In the genomic region with DNA sequence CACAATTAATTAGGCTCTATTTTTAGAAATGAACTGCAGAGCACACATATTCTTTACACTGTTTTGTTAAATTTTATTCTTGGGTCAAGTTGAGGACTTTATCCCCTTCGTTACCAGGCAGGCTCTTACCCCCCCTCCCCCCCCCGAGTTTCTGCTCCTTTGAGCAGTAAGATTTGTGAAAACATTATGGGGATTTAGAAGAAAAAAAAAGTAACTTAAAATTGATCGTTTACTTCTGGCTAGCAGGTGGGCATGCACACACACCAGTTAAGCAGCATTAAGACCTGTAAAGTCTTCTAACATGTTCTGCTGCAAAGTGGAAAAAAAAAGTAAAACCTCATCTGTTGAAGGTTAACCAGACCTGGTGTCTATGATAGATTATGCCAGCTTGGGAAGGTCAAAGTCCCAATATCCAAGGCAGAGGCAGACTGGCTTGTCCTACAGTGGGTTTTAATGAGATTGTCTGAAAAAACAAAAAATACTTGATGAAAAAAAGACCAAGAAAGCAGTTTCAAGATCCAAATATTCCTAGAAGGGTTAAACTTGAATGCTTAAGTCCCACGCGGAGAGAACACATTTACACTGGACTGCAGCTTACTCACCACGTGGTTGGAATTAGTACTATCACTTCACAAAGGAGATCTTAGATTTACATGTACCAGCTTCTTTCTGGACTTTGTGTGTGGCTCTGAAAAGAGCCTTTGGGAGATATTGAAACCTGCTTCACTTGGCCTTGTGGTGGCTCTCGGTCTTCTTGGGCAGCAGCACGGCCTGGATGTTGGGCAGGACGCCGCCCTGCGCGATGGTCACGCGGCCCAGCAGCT, we compare ENCODE assay signal across 8 mouse cellular contexts. TPM values are rescaled to one million over a fixed set of nuclear protein-coding genes. Genes with fewer than 3 reads are reported as not detected.
A peak's percentile ranks its signal among the peaks of the same experiment; 100 is the strongest.
DNase-seq lines count a peak whose midpoint lies in the region; ATAC-seq and TF ChIP-seq lines count a peak whose summit lies in the region.

No protein-coding gene starts in this region.

- WGBS in heart, embryonic 10.5 days, result 1% methylated on average over 14 of the region's 14 CpGs
- under 1% methylated on average over 11 of the region's 14 CpGs for WGBS in hindbrain, embryonic 13.5 days
- WGBS in liver, embryonic 15.5 days (ENCODE audit: insufficient replicate concordance), result 0% methylated on average over 10 of the region's 14 CpGs

- peak; percentile 22 for ATAC-seq in Patski
- no peak for ATAC-seq in hindbrain, embryonic 13.5 days (ENCODE audit: low FRiP score)
- no peak for ATAC-seq in liver, embryonic 15.5 days (ENCODE audit: insufficient read depth)

- no peaks in the 10 kb centered on the region for H3K27me3 ChIP-seq in heart, embryonic 10.5 days (ENCODE audit: insufficient read depth, poor library complexity, severe bottlenecking)
- no peaks in the 10 kb centered on the region for H3K27me3 ChIP-seq in Patski
- H3K27me3 ChIP-seq in hindbrain, embryonic 13.5 days, result no peaks in the 10 kb centered on the region
- no peaks in the 10 kb centered on the region for H3K27me3 ChIP-seq in liver, embryonic 15.5 days

- CTCF ChIA-PET in Patski (lab: Charles Lee), result interaction anchor here (1.4 kb wide), 1 partner anchor 9 kb away, joined by 4 read pairs; no protein-coding TSS in a partner anchor

- no peak for DNase-seq in heart, embryonic 10.5 days (ENCODE audit: low spot score)
- no peak for DNase-seq in heart, adult 8-10 months (ENCODE audit: low spot score)
- DNase-seq in Patski (ENCODE audit: low read depth, low spot score), result no peak
- no peak for DNase-seq in cerebellum, postnatal 14 days
- no peak for DNase-seq in layer of hippocampus, postnatal 36 days
- no peak for DNase-seq in layer of hippocampus, adult 8-10 months (ENCODE audit: low spot score in 2 of 2)

- no peak for TF ChIP-seq CTCF in Patski (IDR thresholded peaks at IDR 0.05)

- peak overlapping the region; percentile 70 for H3K4me2 ChIP-seq in hindbrain, embryonic 13.5 days
- peak overlapping the region; percentile 69 for H3K4me2 ChIP-seq in liver, embryonic 15.5 days

- peak overlapping the region; percentile 30 for H3K9ac ChIP-seq in hindbrain, embryonic 13.5 days
- peak overlapping the region; percentile 76 for H3K9ac ChIP-seq in liver, embryonic 15.5 days

- in situ Hi-C loops in Patski (cut with MboI; ENCODE audit: low pct_unique_long_range_greater_than_20kb), result loop anchor here (10.0 to 25.0 kb wide), 5 partner anchors 300 to 1710 kb away; a partner anchor contains a TSS

- H3K4me3 ChIP-seq in heart, embryonic 10.5 days, result peak overlapping the region; percentile 57
- peak overlapping the region; percentile 42 for H3K4me3 ChIP-seq in hindbrain, embryonic 13.5 days
- peak overlapping the region; percentile 58 for H3K4me3 ChIP-seq in liver, embryonic 15.5 days (replicated peaks)

- POLR2A ChIA-PET in Patski (lab: Charles Lee), result no interaction called here

- H3K36me3 ChIP-seq in heart, embryonic 10.5 days, result no peaks in the 10 kb centered on the region
- no peaks in the 10 kb centered on the region for H3K36me3 ChIP-seq in hindbrain, embryonic 13.5 days
- no peaks in the 10 kb centered on the region for H3K36me3 ChIP-seq in liver, embryonic 15.5 days (replicated peaks)

- peak overlapping the region; percentile 86 for H3K27ac ChIP-seq in heart, embryonic 10.5 days
- no peak overlapping the region for H3K27ac ChIP-seq in hindbrain, embryonic 13.5 days
- peak overlapping the region; percentile 100 for H3K27ac ChIP-seq in liver, embryonic 15.5 days (replicated peaks)

- peaks cover 11% of the 10 kb centered on the region; the same call in 1 of the 2 replicates for H3K4me1 ChIP-seq in heart, embryonic 10.5 days
- peaks cover 14% of the 10 kb centered on the region for H3K4me1 ChIP-seq in hindbrain, embryonic 13.5 days (replicated peaks)
- peaks cover 53% of the 10 kb centered on the region for H3K4me1 ChIP-seq in liver, embryonic 15.5 days (replicated peaks)

- no peaks in the 10 kb centered on the region for H3K9me3 ChIP-seq in heart, embryonic 10.5 days
- H3K9me3 ChIP-seq in hindbrain, embryonic 13.5 days, result no peaks in the 10 kb centered on the region
- no peaks in the 10 kb centered on the region for H3K9me3 ChIP-seq in liver, embryonic 15.5 days (replicated peaks)

RNA-seq across cellular contexts. Expression of a gene that starts 0.7 kb away (rescaled TPM):
- polyA plus RNA-seq in heart, embryonic 10.5 days (2016; fragmentation: Nextera tagmentation; extraction: Ambion mirVana), result 3.5 and 4.5 TPM in 2 replicates
- total RNA-seq in heart, adult 8-10 months (2022), result 10 to 100 TPM in 2 of 4 experiments, 1 to 10 TPM in 2; 1.7 to 11.1 (median 9.1) TPM
- 1.6 TPM for polyA plus RNA-seq in Patski (2021)
- polyA plus RNA-seq in hindbrain, embryonic 13.5 days (2015; fragmentation: Nextera tagmentation; extraction: Ambion mirVana), result 1.9 TPM in 1 of 2 replicates, not detected in the other
- 9.5 and 11.4 TPM in 2 replicates for polyA plus RNA-seq in liver, embryonic 15.5 days (2015; fragmentation: Nextera tagmentation; extraction: Ambion mirVana)
- 10 to 100 TPM; 11.4 to 25.4 TPM for total RNA-seq in layer of hippocampus, postnatal 36 days (2021)
- total RNA-seq in layer of hippocampus, adult 8-10 months (2022), result 10 to 100 TPM in 3 of 4 experiments, 1 to 10 TPM in 1; 6.5 to 26.2 (median 15.2) TPM

RNA-seq across cellular contexts. Expression of a gene that starts 1.0 kb away (rescaled TPM):
- polyA plus RNA-seq in heart, embryonic 10.5 days (2016; fragmentation: Nextera tagmentation; extraction: Ambion mirVana), result 3.1 and 6.4 TPM in 2 replicates
- total RNA-seq in heart, adult 8-10 months (2022), result 10 to 100 TPM in 1 of 4 experiments, 1 to 10 TPM in 3; 4.6 to 13.2 (median 8.3) TPM
- 15.2 TPM for polyA plus RNA-seq in Patski (2021)
- 0.84 and 3.1 TPM in 2 replicates for polyA plus RNA-seq in hindbrain, embryonic 13.5 days (2015; fragmentation: Nextera tagmentation; extraction: Ambion mirVana)
- polyA plus RNA-seq in liver, embryonic 15.5 days (2015; fragmentation: Nextera tagmentation; extraction: Ambion mirVana), result 4.4 and 5.4 TPM in 2 replicates
- total RNA-seq in layer of hippocampus, postnatal 36 days (2021), result 10 to 100 TPM; 30.5 to 35.2 TPM
- total RNA-seq in layer of hippocampus, adult 8-10 months (2022), result 10 to 100 TPM; 10.4 to 18.1 (median 16.5) TPM

RNA-seq across cellular contexts. Expression of a gene that starts 6.5 kb away (rescaled TPM):
- polyA plus RNA-seq in heart, embryonic 10.5 days (2016; fragmentation: Nextera tagmentation; extraction: Ambion mirVana), result 10.6 and 21.8 TPM in 2 replicates
- 10 to 100 TPM; 11.6 to 17.7 (median 15.2) TPM for total RNA-seq in heart, adult 8-10 months (2022)
- polyA plus RNA-seq in Patski (2021), result 10.2 TPM
- 12.2 and 12.9 TPM in 2 replicates for polyA plus RNA-seq in hindbrain, embryonic 13.5 days (2015; fragmentation: Nextera tagmentation; extraction: Ambion mirVana)
- polyA plus RNA-seq in liver, embryonic 15.5 days (2015; fragmentation: Nextera tagmentation; extraction: Ambion mirVana), result 40.8 and 42.0 TPM in 2 replicates
- 10 to 100 TPM; 72.6 to 72.8 TPM for total RNA-seq in layer of hippocampus, postnatal 36 days (2021)
- total RNA-seq in layer of hippocampus, adult 8-10 months (2022), result 10 to 100 TPM; 55.1 to 70.7 (median 60.0) TPM

RNA-seq across cellular contexts. Expression of a gene that starts 8.1 kb away (rescaled TPM):
- polyA plus RNA-seq in heart, embryonic 10.5 days (2016; fragmentation: Nextera tagmentation; extraction: Ambion mirVana), result 18.7 and 42.5 TPM in 2 replicates
- 10 to 100 TPM in 1 of 4 experiments, 1 to 10 TPM in 3; 2.7 to 12.6 (median 6.6) TPM for total RNA-seq in heart, adult 8-10 months (2022)
- not detected for polyA plus RNA-seq in Patski (2021)
- 11.9 and 17.6 TPM in 2 replicates for polyA plus RNA-seq in hindbrain, embryonic 13.5 days (2015; fragmentation: Nextera tagmentation; extraction: Ambion mirVana)
- 13.0 and 22.6 TPM in 2 replicates for polyA plus RNA-seq in liver, embryonic 15.5 days (2015; fragmentation: Nextera tagmentation; extraction: Ambion mirVana)
- total RNA-seq in layer of hippocampus, postnatal 36 days (2021), result 10 to 100 TPM; 13.7 to 21.6 TPM
- total RNA-seq in layer of hippocampus, adult 8-10 months (2022), result 10 to 100 TPM in 2 of 4 experiments, 1 to 10 TPM in 2; 8.2 to 12.2 (median 10.1) TPM

RNA-seq across cellular contexts. Expression of a gene that starts 8.4 kb away (rescaled TPM):
- polyA plus RNA-seq in heart, embryonic 10.5 days (2016; fragmentation: Nextera tagmentation; extraction: Ambion mirVana), result 8.3 and 12.9 TPM in 2 replicates
- total RNA-seq in heart, adult 8-10 months (2022), result 1 to 10 TPM; 1.4 to 7.1 (median 2.5) TPM
- not detected for polyA plus RNA-seq in Patski (2021)
- polyA plus RNA-seq in hindbrain, embryonic 13.5 days (2015; fragmentation: Nextera tagmentation; extraction: Ambion mirVana), result 1.8 and 5.0 TPM in 2 replicates
- polyA plus RNA-seq in liver, embryonic 15.5 days (2015; fragmentation: Nextera tagmentation; extraction: Ambion mirVana), result 17.5 and 18.4 TPM in 2 replicates
- total RNA-seq in layer of hippocampus, postnatal 36 days (2021), result 10 to 100 TPM; 12.5 to 16.9 TPM
- 10 to 100 TPM; 10.8 to 15.9 (median 12.1) TPM for total RNA-seq in layer of hippocampus, adult 8-10 months (2022)
